Mouse (Mus musculus) retina, postnatal 7 days (tissue): ENCODE results near the gene Ccer2.

Source experiments
- DNase-seq: peaks from one replicate; pipeline ENCODE4 v3.0.0-alpha.2; 2012; ENCODE audit warnings: low read depth, low spot score

The Ccer2 gene

DNA sequence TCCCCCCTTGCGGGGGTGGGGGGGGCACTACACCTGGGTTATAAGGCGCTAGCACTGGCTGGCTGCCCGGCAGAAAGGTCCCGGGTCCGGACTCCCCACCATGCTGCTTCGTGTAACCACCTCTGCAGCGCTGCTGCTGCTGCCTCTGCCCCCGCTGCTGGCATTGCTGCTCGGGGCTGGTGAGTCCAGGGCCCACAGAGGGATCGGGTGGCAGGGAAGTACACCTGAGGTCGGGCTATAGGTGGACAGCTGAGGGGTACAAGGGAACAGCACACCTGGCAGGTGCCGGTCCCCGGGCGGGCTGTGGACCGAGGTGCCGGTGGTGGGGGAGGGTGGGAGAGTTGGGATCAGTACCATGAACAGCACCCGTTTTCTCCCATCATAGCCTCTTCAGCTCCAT lies at the start of gene Ccer2:
Gene Ccer2 (plus strand): TSS at position 96 of the 400 bp plus-strand sequence.
- DNase-seq, result no peak

DNA sequence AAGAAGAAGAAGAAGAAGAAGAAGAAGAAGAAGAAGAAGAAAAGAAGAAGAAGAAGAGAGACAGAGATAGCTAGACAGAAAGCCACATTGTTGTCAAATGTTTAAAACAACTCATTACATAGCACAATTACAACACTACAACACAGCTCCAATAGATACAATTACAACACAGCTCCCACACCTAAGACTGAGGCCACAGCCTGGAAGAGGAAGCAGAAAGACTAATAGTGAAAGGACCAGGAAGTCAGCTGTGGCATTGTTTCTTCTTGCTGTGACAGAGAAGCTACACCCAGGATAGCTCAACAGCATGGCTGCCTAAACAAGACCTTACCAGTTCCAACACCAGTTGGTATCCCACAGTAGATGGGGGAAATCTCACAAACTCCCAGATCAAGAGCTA lies 46.5 kb upstream of the Ccer2 start:
- DNase-seq, result no peak

DNA sequence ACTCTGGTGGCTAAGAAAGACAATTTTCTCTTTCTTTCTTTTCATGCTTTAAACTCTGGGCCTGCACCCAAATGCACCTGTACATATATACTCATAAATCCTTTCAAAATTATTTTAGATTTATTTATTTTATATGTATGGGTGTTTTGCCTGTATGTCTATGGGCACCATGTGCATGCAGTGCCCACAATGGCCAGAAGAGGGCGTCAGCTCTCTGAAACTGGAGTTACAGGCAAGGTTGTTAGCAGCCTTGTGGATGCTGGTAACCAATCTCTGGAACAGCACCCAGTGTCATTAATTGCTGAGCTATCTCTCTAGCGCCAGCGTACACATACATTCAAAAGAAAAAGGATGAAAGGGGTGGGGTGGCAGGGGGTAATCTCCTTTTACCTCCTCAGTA lies 45.0 kb upstream of the Ccer2 start:
- no peak for DNase-seq

- no peak for DNase-seq
Measured at GRCm38 (mm10) chr7:28714667-28715066, 41.3 kb upstream of the Ccer2 start.

DNA sequence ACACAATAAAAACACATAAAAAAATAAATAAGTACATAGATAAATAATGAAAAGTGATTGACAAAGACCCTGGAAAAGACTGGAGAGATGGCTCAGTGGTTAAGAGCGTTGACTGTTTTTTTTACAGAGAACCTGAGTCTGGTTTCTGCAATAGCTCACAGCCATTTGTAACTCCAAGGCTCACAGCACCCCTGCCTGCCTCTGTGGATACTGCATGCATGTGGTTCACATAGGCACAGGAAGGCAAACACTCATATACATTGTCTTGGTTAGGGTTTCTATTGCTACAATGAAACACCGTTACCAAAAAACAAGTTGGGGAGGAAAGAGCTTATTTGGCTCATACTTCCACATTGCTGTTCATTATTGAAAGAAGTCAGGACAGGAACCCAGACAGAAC lies 40.4 kb upstream of the Ccer2 start:
- no peak for DNase-seq

GRCm38 (mm10) chr7:28716590-28717281 lies 39.2 kb upstream of the Ccer2 start, which contains the start of gene Fbxo17:
TSS of gene Fbxo17 (plus strand) at chr7:28716804.
- no peak for DNase-seq

DNA sequence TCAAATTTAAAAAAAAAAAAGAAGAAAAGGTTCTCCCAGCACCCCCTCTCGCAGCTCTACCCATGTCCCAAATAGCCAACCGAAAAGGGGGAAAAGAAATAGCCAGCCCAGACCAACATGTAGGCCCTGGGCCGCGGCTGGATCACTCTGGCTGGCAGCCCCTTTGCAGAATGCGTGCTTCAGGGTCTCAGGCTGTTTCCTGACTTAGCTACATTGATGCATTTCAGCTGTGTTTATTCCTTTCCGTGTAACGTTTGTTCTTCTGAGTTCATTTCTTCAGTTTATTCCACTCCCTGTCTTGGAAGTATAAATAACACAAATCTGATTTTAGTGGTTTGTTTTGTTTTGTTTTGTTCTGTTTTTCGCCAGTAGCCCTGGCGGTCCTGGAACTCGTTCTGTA lies 38.2 kb upstream of the Ccer2 start:
- DNase-seq, result no peak

GRCm38 (mm10) chr7:28719159-28719558 lies 36.8 kb upstream of the Ccer2 start:
- no peak for DNase-seq

GRCm38 (mm10) chr7:28719650-28720049 lies 36.3 kb upstream of the Ccer2 start:
- no peak for DNase-seq

GRCm38 (mm10) chr7:28720753-28721537 lies 35.0 kb upstream of the Ccer2 start:
- no peak for DNase-seq

DNA sequence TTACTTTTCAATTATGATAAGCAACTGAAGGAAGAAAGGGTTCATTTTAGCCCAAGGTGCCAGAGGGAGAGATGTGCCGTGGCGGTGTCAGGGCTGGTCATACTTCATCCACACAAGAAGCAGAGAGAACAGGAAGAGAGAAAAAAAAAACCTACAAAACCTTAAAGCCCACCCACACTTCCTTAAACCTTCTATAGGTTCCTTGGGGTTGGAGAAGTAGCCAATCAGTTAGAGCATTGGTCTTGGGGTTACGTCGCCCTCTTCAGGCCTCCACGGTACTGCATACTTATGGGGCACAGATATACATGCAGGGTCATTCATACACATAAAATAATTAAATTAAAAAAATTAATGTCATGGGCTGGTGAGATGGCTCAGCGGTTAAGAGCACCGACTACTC lies 33.9 kb upstream of the Ccer2 start:
- no peak for DNase-seq

- no peak for DNase-seq
Measured at GRCm38 (mm10) chr7:28724613-28725012, 31.4 kb upstream of the Ccer2 start.

DNA sequence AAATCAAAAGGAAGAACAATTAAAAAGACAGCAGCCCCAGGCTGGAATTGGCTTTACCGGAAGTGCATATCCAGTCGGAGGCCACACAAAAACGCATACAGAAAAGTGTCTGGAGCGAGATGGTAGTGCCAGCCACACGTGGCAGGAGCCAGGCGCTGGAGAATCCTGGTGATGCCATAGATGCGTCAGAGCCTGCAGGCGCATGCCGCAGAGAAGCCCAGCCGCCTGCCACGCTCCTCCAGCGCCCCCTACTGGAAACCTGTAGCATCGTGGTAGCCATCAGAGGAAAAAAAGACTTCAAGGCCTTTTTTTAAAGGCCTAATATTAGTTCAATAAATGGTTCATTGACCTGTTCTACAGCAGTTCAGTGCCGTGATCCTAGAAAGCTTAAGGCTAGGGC lies 29.4 kb upstream of the Ccer2 start:
- DNase-seq, result peak; percentile 67

DNA sequence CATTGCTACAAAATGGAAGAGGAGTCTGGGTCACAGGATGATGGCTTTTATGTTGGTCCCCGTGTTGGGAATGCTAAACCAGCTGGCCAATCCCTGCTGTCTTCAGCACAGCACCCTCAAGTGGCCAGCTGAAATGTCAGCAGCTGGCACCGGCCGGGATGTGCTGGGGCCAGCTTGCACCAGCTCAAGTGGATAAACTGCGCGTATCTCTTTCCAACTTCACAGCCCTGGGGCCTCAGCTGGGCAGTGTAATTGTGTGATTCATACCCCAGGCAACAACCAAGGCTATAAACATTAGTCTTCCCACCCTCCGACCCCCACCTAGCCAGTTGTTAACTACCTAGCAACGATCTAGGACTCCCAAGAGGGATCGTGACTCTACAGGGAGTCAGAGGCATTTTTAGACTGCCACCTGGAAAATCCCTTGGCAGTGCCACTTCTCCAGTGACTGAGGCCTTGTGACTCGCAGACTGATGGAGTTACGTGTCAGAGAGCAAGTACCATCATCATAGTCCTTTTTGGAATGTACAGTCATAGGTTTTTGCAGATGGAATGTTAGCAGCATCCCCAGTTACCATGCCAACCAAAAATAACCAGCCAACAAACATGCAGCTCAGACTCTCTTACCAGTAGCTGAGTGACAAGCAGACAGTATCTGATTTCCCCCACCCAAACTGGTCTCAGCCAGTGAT lies 28.2 kb upstream of the Ccer2 start:
- DNase-seq, result no peak

GRCm38 (mm10) chr7:28732341-28733142 lies 23.4 kb upstream of the Ccer2 start:
- DNase-seq, result peak; percentile 74

DNA sequence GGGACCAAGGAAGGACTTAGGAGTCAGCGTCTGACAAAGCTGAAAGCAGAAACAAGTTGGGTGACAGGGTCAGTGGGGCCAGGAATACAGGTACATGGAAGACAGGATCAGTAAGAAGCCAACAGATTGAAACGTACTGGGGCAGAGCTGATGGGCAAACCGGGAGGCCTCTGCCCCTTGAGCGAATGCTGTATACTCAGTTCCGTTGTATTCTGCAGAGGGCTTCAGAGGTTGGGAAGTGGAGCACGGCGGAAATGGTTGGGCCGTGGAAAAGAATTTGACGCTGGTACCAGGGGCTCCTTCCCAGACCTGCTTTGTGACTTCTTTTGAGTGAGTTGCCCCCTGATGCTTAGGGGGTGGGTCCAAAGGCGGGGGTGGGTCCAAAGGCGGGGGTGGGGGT lies 22.8 kb upstream of the Ccer2 start:
- DNase-seq, result no peak

DNA sequence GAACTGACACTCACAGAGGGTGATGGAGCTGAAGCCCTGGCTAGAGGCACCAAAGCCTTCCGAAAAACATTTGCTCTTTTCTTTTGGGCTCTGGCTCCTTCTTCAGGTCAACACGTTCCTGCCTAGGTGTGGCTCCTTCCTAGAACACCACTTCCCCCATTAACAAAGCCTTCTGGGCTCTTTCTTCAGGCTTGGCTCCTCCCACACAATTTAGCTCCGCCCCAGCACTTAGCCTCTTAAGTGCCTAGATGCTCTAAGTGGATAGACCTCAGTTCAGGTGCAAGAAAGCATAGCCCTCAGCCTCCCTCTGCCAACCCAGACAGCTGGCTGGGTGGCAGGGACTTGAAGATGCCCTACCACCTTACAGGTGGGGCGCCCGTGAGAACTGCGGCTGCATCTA lies 20.3 kb upstream of the Ccer2 start:
- DNase-seq, result no peak

GRCm38 (mm10) chr7:28739829-28740228 lies 16.1 kb upstream of the Ccer2 start:
- DNase-seq, result no peak

DNA sequence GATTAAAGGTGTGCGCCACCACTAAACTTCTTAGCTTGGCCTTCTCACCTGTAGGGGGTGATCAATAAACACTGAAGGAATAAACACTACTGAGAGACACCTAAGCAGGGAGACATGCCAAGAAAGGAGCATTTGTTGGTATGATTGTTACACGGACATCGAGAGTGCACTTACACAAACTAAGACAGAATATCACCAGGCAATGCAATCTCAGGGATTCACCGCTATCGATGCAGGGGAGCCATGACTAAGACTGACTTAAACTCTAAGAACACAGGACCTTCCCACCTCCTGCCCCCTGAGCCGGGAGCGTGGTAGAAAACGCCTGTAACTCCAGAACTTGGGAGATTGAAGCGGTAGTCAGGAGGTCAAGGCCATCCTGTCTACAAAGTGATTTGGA lies 15.0 kb upstream of the Ccer2 start:
- no peak for DNase-seq

GRCm38 (mm10) chr7:28741368-28741708 lies 14.6 kb upstream of the Ccer2 start:
- no peak for DNase-seq

GRCm38 (mm10) chr7:28741709-28742438 lies 14.1 kb upstream of the Ccer2 start, which contains the start of the genes Mrps12 and Sars2:
TSS of gene Mrps12 (minus strand) at chr7:28741820.
TSS of gene Sars2 (plus strand) at chr7:28741992.
- peak; percentile 97 for DNase-seq
